In genomic region chr4:141654509-141654908, GRCm38 (mm10) we compare ENCODE assay signal across 23 mouse cellular contexts. TPM values are rescaled to one million over a fixed set of nuclear protein-coding genes. Genes with fewer than 3 reads are reported as not detected.
DNase-seq lines count a peak whose midpoint lies in the region; ATAC-seq and TF ChIP-seq lines count a peak whose summit lies in the region.
"Had no signal": no experiment of that assay in that cellular context is flagged by ENCODE, and none has a peak within 500 bp of the region (broad histone marks: within the 10 kb centered on the region; RNA-seq: fewer than 3 reads in every experiment).

No protein-coding gene starts in this region.

- 92% methylated on average over 6 of the region's 6 CpGs for WGBS in hindbrain, embryonic 13.5 days
- 91% methylated on average over 6 of the region's 6 CpGs for WGBS in hindbrain, embryonic 11.5 days

- intact Hi-C loops in gastrocnemius, adult 2 months (cut with DNase I): no loop called here
- intact Hi-C loops in gastrocnemius, postnatal 36 days (cut with DNase I): no loop called here

- no peak for DNase-seq in gastrocnemius, adult 2 months
- no peak for DNase-seq in gastrocnemius, postnatal 36 days
- DNase-seq in hindbrain, embryonic 11.5 days (ENCODE audit: low spot score): no peak
- DNase-seq in testis, postnatal 14 days (ENCODE audit: low spot score): no peak
- DNase-seq in natural killer cell, adult 2 months (ENCODE audit: low spot score in 2 of 2): no peak
- DNase-seq in adrenal gland, adult 8-10 months: no peak
- DNase-seq: adrenal gland, postnatal 14 days; cerebellum, adult 11 months; cerebellum, postnatal 10 days; kidney, postnatal 4 days; right cerebral cortex, adult 18-20 months; thymus, postnatal 25 days had no signal

- H3K27ac ChIP-seq in gastrocnemius, adult 2 months: peak overlapping the region; percentile 9
- H3K27ac ChIP-seq in hindbrain, embryonic 13.5 days: peak overlapping the region; percentile 66
- no peak overlapping the region for H3K27ac ChIP-seq in hindbrain, embryonic 11.5 days (ENCODE audit: low read depth, low read length)
- no peak overlapping the region for H3K27ac ChIP-seq in testis, adult 2 months (ENCODE audit: control insufficient read depth, insufficient read depth, low read depth, low read length)
- H3K27ac ChIP-seq: embryonic facial prominence, embryonic 15.5 days; heart, embryonic 15.5 days; kidney, embryonic 15.5 days; liver, embryonic 12.5 days had no signal

- peaks cover 45% of the 10 kb centered on the region for H3K4me1 ChIP-seq in hindbrain, embryonic 13.5 days (replicated peaks)
- H3K4me1 ChIP-seq in hindbrain, embryonic 11.5 days (replicated peaks; ENCODE audit: control insufficient read depth, insufficient read depth, low read length): no peaks in the 10 kb centered on the region
- H3K4me1 ChIP-seq in testis, adult 2 months (ENCODE audit: control insufficient read depth, insufficient read depth, low read length): peaks cover 34% of the 10 kb centered on the region

- TF ChIP-seq POLR2A in testis, adult 2 months (IDR thresholded peaks at IDR 0.05; ENCODE audit: control insufficient read depth, low read depth, low read length): no peak

- H3K9ac ChIP-seq in hindbrain, embryonic 13.5 days: peak overlapping the region; percentile 24; the same call in 1 of the 2 replicates
- no peak overlapping the region for H3K9ac ChIP-seq in hindbrain, embryonic 11.5 days (ENCODE audit: low read depth, low read length)
- H3K9ac ChIP-seq: embryonic facial prominence, embryonic 15.5 days; heart, embryonic 15.5 days; kidney, embryonic 15.5 days; liver, embryonic 12.5 days had no signal

- no peaks in the 10 kb centered on the region for H3K9me3 ChIP-seq in hindbrain, embryonic 13.5 days
- no peaks in the 10 kb centered on the region for H3K9me3 ChIP-seq in hindbrain, embryonic 11.5 days (ENCODE audit: control insufficient read depth, low read length)
- H3K9me3 ChIP-seq: embryonic facial prominence, embryonic 15.5 days; G1E; heart, embryonic 15.5 days; kidney, embryonic 15.5 days; liver, embryonic 12.5 days had no signal

- TF ChIP-seq CTCF in gastrocnemius, adult 2 months (IDR thresholded peaks at IDR 0.05): no peak
- no peak for TF ChIP-seq CTCF in testis, adult 2 months (IDR thresholded peaks at IDR 0.05; ENCODE audit: control insufficient read depth, insufficient read depth, insufficient replicate concordance, low read depth, low read length)

- peaks cover 25% of the 10 kb centered on the region for H3K36me3 ChIP-seq in hindbrain, embryonic 13.5 days
- no peaks in the 10 kb centered on the region for H3K36me3 ChIP-seq in hindbrain, embryonic 11.5 days (ENCODE audit: control insufficient read depth, insufficient read depth, low read length)
- no peaks in the 10 kb centered on the region; the same call in 1 of the 2 replicates for H3K36me3 ChIP-seq in testis, adult 2 months (ENCODE audit: control insufficient read depth, insufficient read depth, low read length)

- ATAC-seq in hindbrain, embryonic 13.5 days (ENCODE audit: low FRiP score): no peak
- ATAC-seq in hindbrain, embryonic 11.5 days (ENCODE audit: low FRiP score): no peak
- ATAC-seq: activated CD4-positive, CD25-positive, alpha-beta regulatory T cell, adult 4 months; intestine, embryonic 16.5 days; liver, embryonic 12.5 days had no signal

- no peak overlapping the region for H3K4me2 ChIP-seq in hindbrain, embryonic 13.5 days
- H3K4me2 ChIP-seq in hindbrain, embryonic 11.5 days (replicated peaks; ENCODE audit: low read depth, low read length): no peak overlapping the region
- H3K4me2 ChIP-seq: embryonic facial prominence, embryonic 15.5 days; heart, embryonic 15.5 days; kidney, embryonic 15.5 days; liver, embryonic 12.5 days had no signal

- no peak overlapping the region for H3K4me3 ChIP-seq in gastrocnemius, adult 2 months
- H3K4me3 ChIP-seq in hindbrain, embryonic 13.5 days: no peak overlapping the region
- no peak overlapping the region for H3K4me3 ChIP-seq in hindbrain, embryonic 11.5 days (ENCODE audit: low read depth, low read length)
- H3K4me3 ChIP-seq in testis, adult 2 months (ENCODE audit: control insufficient read depth, low read depth, low read length): peak overlapping the region; percentile 56
- H3K4me3 ChIP-seq: embryonic facial prominence, embryonic 15.5 days; heart, embryonic 15.5 days; kidney, embryonic 15.5 days; liver, embryonic 12.5 days had no signal

- H3K27me3 ChIP-seq in hindbrain, embryonic 13.5 days: no peaks in the 10 kb centered on the region
- no peaks in the 10 kb centered on the region for H3K27me3 ChIP-seq in hindbrain, embryonic 11.5 days (ENCODE audit: control insufficient read depth, insufficient read depth, low read length)
- no peaks in the 10 kb centered on the region for H3K27me3 ChIP-seq in testis, adult 2 months (ENCODE audit: control insufficient read depth, insufficient read depth, low read length)
- H3K27me3 ChIP-seq: embryonic facial prominence, embryonic 15.5 days; heart, embryonic 15.5 days; kidney, embryonic 15.5 days; liver, embryonic 12.5 days had no signal

RNA-seq across cellular contexts. Expression of gene Plekhm2, which starts 10.2 kb away (rescaled TPM):
- total RNA-seq in gastrocnemius, adult 2 months (2021): 10 to 100 TPM; 32.9 to 34.7 TPM
- total RNA-seq in gastrocnemius, postnatal 36 days (2021): 10 to 100 TPM; 23.6 to 30.5 TPM
- polyA plus RNA-seq in hindbrain, embryonic 13.5 days (2015; fragmentation: Nextera tagmentation; extraction: Ambion mirVana): 6.9 and 8.2 TPM in 2 replicates
- polyA plus RNA-seq in hindbrain, embryonic 11.5 days (2014; fragmentation: Nextera tagmentation; extraction: Ambion mirVana): 2.5 and 3.0 TPM in 2 replicates
- 73.3 and 76.3 TPM in 2 replicates for polyA plus RNA-seq in testis, adult 2 months (2012; rRNA removed)
- total RNA-seq in adrenal gland, adult 8-10 months (2022): 10 to 100 TPM; 64.3 to 87.0 (median 76.1) TPM

RNA-seq across cellular contexts. Expression of gene Slc25a34, which starts 30.9 kb away (rescaled TPM):
- 10 to 100 TPM; 10.3 to 26.9 TPM for total RNA-seq in gastrocnemius, adult 2 months (2021)
- total RNA-seq in gastrocnemius, postnatal 36 days (2021): 10 to 100 TPM; 10.3 to 26.0 TPM
- polyA plus RNA-seq in hindbrain, embryonic 13.5 days (2015; fragmentation: Nextera tagmentation; extraction: Ambion mirVana): 0.26 TPM in 1 of 2 replicates, not detected in the other
- not detected in 2 replicates for polyA plus RNA-seq in hindbrain, embryonic 11.5 days (2014; fragmentation: Nextera tagmentation; extraction: Ambion mirVana)
- 2.2 and 2.9 TPM in 2 replicates for polyA plus RNA-seq in testis, adult 2 months (2012; rRNA removed)
- 1 to 10 TPM; 1.3 to 5.1 (median 2.6) TPM for total RNA-seq in adrenal gland, adult 8-10 months (2022)
- total RNA-seq: granulocyte monocyte progenitor cell, adult 5-6 weeks had no signal
- polyA plus RNA-seq: activated CD4-positive, CD25-positive, alpha-beta regulatory T cell, adult 4 months; G1E; limb, embryonic 11.5 days; liver, embryonic 12.5 days had no signal

RNA-seq across cellular contexts. Expression of gene Rsc1a1, which starts 30.9 kb away (rescaled TPM):
- 1 to 10 TPM; 3.8 to 5.6 TPM for total RNA-seq in gastrocnemius, adult 2 months (2021)
- total RNA-seq in gastrocnemius, postnatal 36 days (2021): 1 to 10 TPM; 5.2 to 9.3 TPM
- 0.44 and 2.8 TPM in 2 replicates for polyA plus RNA-seq in hindbrain, embryonic 13.5 days (2015; fragmentation: Nextera tagmentation; extraction: Ambion mirVana)
- polyA plus RNA-seq in hindbrain, embryonic 11.5 days (2014; fragmentation: Nextera tagmentation; extraction: Ambion mirVana): 1.9 and 2.0 TPM in 2 replicates
- polyA plus RNA-seq in testis, adult 2 months (2012; rRNA removed): 3.6 and 4.1 TPM in 2 replicates
- total RNA-seq in adrenal gland, adult 8-10 months (2022): 1 to 10 TPM in 1 of 4 experiments, not detected in 3; 3.7 TPM
- polyA plus RNA-seq: activated CD4-positive, CD25-positive, alpha-beta regulatory T cell, adult 4 months; embryonic facial prominence, embryonic 15.5 days; heart, embryonic 15.5 days; intestine, embryonic 16.5 days; kidney, embryonic 15.5 days had no signal

RNA-seq across cellular contexts. Expression of gene Tmem82, which starts 36.1 kb away (rescaled TPM):
- 1 to 10 TPM in 1 of 2 experiments, under 1 TPM in 1; 0.61 to 3.2 TPM for total RNA-seq in gastrocnemius, adult 2 months (2021)
- total RNA-seq in gastrocnemius, postnatal 36 days (2021): 1 to 10 TPM in 1 of 2 experiments, under 1 TPM in 1; 0.62 to 1.4 TPM
- 0.25 and 0.43 TPM in 2 replicates for polyA plus RNA-seq in hindbrain, embryonic 13.5 days (2015; fragmentation: Nextera tagmentation; extraction: Ambion mirVana)
- 0.33 and 0.52 TPM in 2 replicates for polyA plus RNA-seq in hindbrain, embryonic 11.5 days (2014; fragmentation: Nextera tagmentation; extraction: Ambion mirVana)
- 3.5 and 3.9 TPM in 2 replicates for polyA plus RNA-seq in testis, adult 2 months (2012; rRNA removed)
- total RNA-seq in adrenal gland, adult 8-10 months (2022): 1 to 10 TPM; 1.1 to 2.7 (median 2.1) TPM
- polyA plus RNA-seq: G1E had no signal

RNA-seq across cellular contexts. Expression of gene Fblim1, which starts 48.6 kb away (rescaled TPM):
- total RNA-seq in gastrocnemius, adult 2 months (2021): 1 to 10 TPM; 1.1 to 1.5 TPM
- under 1 TPM; 0.64 to 0.84 TPM for total RNA-seq in gastrocnemius, postnatal 36 days (2021)
- 41.0 and 43.3 TPM in 2 replicates for polyA plus RNA-seq in hindbrain, embryonic 13.5 days (2015; fragmentation: Nextera tagmentation; extraction: Ambion mirVana)
- polyA plus RNA-seq in hindbrain, embryonic 11.5 days (2014; fragmentation: Nextera tagmentation; extraction: Ambion mirVana): 29.1 and 31.1 TPM in 2 replicates
- polyA plus RNA-seq in testis, adult 2 months (2012; rRNA removed): 3.1 and 4.4 TPM in 2 replicates
- total RNA-seq in adrenal gland, adult 8-10 months (2022): 10 to 100 TPM; 10.2 to 21.0 (median 17.6) TPM
- polyA plus RNA-seq: G1E had no signal

Comparison
In these comparisons a context has a peak if more than half of its experiments do, and no peak if none do; other contexts are left out.
1. H3K27ac ChIP-seq: peak in gastrocnemius, adult 2 months (single experiment) and hindbrain, embryonic 13.5 days (single experiment); none in hindbrain, embryonic 11.5 days (single experiment) and testis, adult 2 months (single experiment).